Mouse (Mus musculus) CH12.LX (cell line): ENCODE results near the gene Mmab. TPM values are rescaled to one million over a fixed set of nuclear protein-coding genes. Genes with fewer than 3 reads are reported as not detected.

ENCODE experiments used
- DNase-seq: peaks from one replicate; pipeline ENCODE4 v3.0.0-alpha.2; 2013; ENCODE audit errors: extremely low read depth
- H3K27ac ChIP-seq: 2 replicates; pipeline ENCODE4 v1.5.1; 2012; ENCODE audit warnings: low read depth, mild to moderate bottlenecking, control low read depth, moderate library complexity; ENCODE audit not compliant: insufficient read depth
- H3K27me3 ChIP-seq: replicated peaks from 2 replicates; pipeline ENCODE3; 2012; ENCODE audit warnings: inconsistent platforms
- H3K36me3 ChIP-seq, 2 experiments: replicated peaks in 1 of 2; 2 replicates each; pipeline versions ENCODE3 to v1.6.1; 2012; ENCODE audit warnings: inconsistent platforms in 1 of 2, low read length in 1 of 2, mild to moderate bottlenecking in 1 of 2, mixed read lengths in 1 of 2, moderate library complexity in 1 of 2; ENCODE audit not compliant: control insufficient read depth in 1 of 2, insufficient read depth in 1 of 2
- H3K4me1 ChIP-seq, 2 experiments: 2 replicates each; pipeline ENCODE4 v1.6.1; 2012; ENCODE audit warnings: inconsistent platforms in 1 of 2, moderate library complexity in 1 of 2; ENCODE audit not compliant: insufficient read depth in 2 of 2, control insufficient read depth in 1 of 2
- H3K4me2 ChIP-seq: 2 replicates; pipeline ENCODE4 v1.6.1; 2012; ENCODE audit warnings: low read depth, mild to moderate bottlenecking, control low read depth; ENCODE audit not compliant: poor library complexity, insufficient read depth, severe bottlenecking
- H3K4me3 ChIP-seq, 3 experiments: fragments of 150-350 bp in 1 of 3; sonication (generic) in 1 of 3; replicated peaks in 1 of 3; 2 replicates each; pipeline versions ENCODE3 to v1.5.1; 2011 to 2012; ENCODE audit warnings: low read depth in 2 of 3, low read length in 2 of 3, mild to moderate bottlenecking in 2 of 3, moderate library complexity in 2 of 3, control low read depth in 1 of 3, improper control_type of control experiment in 1 of 3, inconsistent platforms in 1 of 3, mixed read lengths in 1 of 3; ENCODE audit not compliant: poor library complexity in 1 of 3
- H3K79me2 ChIP-seq: replicated peaks from 2 replicates; pipeline ENCODE4 v1.6.1; 2012; ENCODE audit warnings: mild to moderate bottlenecking, moderate library complexity; ENCODE audit not compliant: control insufficient read depth, poor library complexity, insufficient read depth, severe bottlenecking; ENCODE audit errors: extremely low read depth
- H3K9ac ChIP-seq: 2 replicates; pipeline ENCODE4 v1.6.1; 2012; ENCODE audit warnings: low read depth, mild to moderate bottlenecking, control low read depth, moderate library complexity; ENCODE audit not compliant: insufficient read depth
- H3K9me3 ChIP-seq: replicated peaks from 2 replicates; pipeline ENCODE3; 2012; ENCODE audit warnings: low read length, inconsistent platforms, mixed read lengths
- CHD2 ChIP-seq: IDR thresholded peaks from 2 replicates; pipeline ENCODE4 v1.6.1; 2011; ENCODE audit warnings: low read length, improper control_type of control experiment
- GABPA ChIP-seq: IDR thresholded peaks from 2 replicates; pipeline ENCODE4 v1.6.1; 2012; ENCODE audit warnings: low read depth, low read length, improper control_type of control experiment, inconsistent platforms; ENCODE audit not compliant: insufficient replicate concordance
- IRF4 ChIP-seq: IDR thresholded peaks from 2 replicates; pipeline ENCODE4 v1.6.1; 2014; ENCODE audit warnings: low read depth, mild to moderate bottlenecking, inconsistent platforms, low read length, improper control_type of control experiment
- JUND ChIP-seq: conservative IDR thresholded peaks from 2 replicates; pipeline ENCODE4 v1.6.1; 2011; ENCODE audit warnings: low read depth, low read length, improper control_type of control experiment
- MAFK ChIP-seq: IDR thresholded peaks from 2 replicates; pipeline ENCODE4 v1.6.1; 2011; ENCODE audit warnings: low read length, improper control_type of control experiment; ENCODE audit not compliant: insufficient replicate concordance
- MAZ ChIP-seq: IDR thresholded peaks from 2 replicates; pipeline ENCODE4 v1.6.1; 2012; ENCODE audit warnings: low read depth, mild to moderate bottlenecking, inconsistent platforms, low read length, improper control_type of control experiment, moderate library complexity
- MXI1 ChIP-seq: IDR thresholded peaks from 2 replicates; pipeline ENCODE4 v1.6.1; 2011; ENCODE audit warnings: mild to moderate bottlenecking, low read depth, low read length, improper control_type of control experiment
- MYC ChIP-seq: IDR thresholded peaks from 2 replicates; pipeline ENCODE4 v1.6.1; 2011; ENCODE audit warnings: low read depth, mild to moderate bottlenecking, improper control_type of control experiment, low read length
- PAX5 ChIP-seq: IDR thresholded peaks from 2 replicates; pipeline ENCODE4 v1.6.1; 2012; ENCODE audit warnings: low read length, inconsistent platforms, mixed read lengths
- RCOR1 ChIP-seq: conservative IDR thresholded peaks from 2 replicates; pipeline ENCODE4 v1.6.1; 2012; ENCODE audit warnings: low read depth, mild to moderate bottlenecking, inconsistent platforms, low read length, improper control_type of control experiment
- TCF12 ChIP-seq: IDR thresholded peaks from 2 replicates; pipeline ENCODE4 v1.6.1; 2014; ENCODE audit warnings: low read depth, mild to moderate bottlenecking, inconsistent platforms, low read length, improper control_type of control experiment
- ZKSCAN1 ChIP-seq: IDR thresholded peaks from 2 replicates; pipeline ENCODE4 v1.6.1; 2012; ENCODE audit warnings: low read depth, inconsistent platforms, low read length, improper control_type of control experiment, borderline replicate concordance
- ZMIZ1 ChIP-seq: IDR thresholded peaks from 2 replicates; pipeline ENCODE4 v1.6.1; 2012; ENCODE audit warnings: low read depth, mild to moderate bottlenecking, inconsistent platforms, low read length, improper control_type of control experiment
- ZNF384 ChIP-seq: IDR thresholded peaks from 2 replicates; pipeline ENCODE4 v1.6.1; 2012; ENCODE audit warnings: low read depth, low read length, improper control_type of control experiment, inconsistent platforms
- dilution Hi-C: fragments of 300-500 bp; cut with MboI; formaldehyde crosslinking; loops from 2 replicates; pipeline ENCODE4 v1.14.3; 2020; ENCODE audit warnings: low sequenced_read_pairs; ENCODE audit not compliant: extremely low pct_unique_long_range_greater_than_20kb, extremely low pct_ligation_motif_present
- in situ Hi-C: fragments of 300-500 bp; cut with MboI; formaldehyde crosslinking; loops from 3 replicates; pipeline ENCODE4 v1.14.3; 2019; ENCODE audit warnings: low sequenced_read_pairs, low pct_ligation_motif_present, low pct_unique_long_range_greater_than_20kb, mixed read lengths
- polyA plus RNA-seq: library from polyadenylated mRNA; unstranded; fragments of >175 nt; gene quantifications from 2 replicates; pipeline ENCODE4 v1.2.1, GENCODE M21; 2012; ENCODE audit warnings: low read depth; ENCODE audit not compliant: insufficient read length
- total RNA-seq, 2 experiments: library from RNA; depleted of rRNA; stranded (reverse); fragments of 300-350 nt in 1 of 2; fragments of >200 nt in 1 of 2; gene quantifications; 2 replicates each; pipeline ENCODE4 v1.2.3; 2012 to 2014

Mmab gene
- total and polyA plus RNA-seq, 3 experiments = 9.3 to 14.4 (median 10.9) TPM

DNA sequence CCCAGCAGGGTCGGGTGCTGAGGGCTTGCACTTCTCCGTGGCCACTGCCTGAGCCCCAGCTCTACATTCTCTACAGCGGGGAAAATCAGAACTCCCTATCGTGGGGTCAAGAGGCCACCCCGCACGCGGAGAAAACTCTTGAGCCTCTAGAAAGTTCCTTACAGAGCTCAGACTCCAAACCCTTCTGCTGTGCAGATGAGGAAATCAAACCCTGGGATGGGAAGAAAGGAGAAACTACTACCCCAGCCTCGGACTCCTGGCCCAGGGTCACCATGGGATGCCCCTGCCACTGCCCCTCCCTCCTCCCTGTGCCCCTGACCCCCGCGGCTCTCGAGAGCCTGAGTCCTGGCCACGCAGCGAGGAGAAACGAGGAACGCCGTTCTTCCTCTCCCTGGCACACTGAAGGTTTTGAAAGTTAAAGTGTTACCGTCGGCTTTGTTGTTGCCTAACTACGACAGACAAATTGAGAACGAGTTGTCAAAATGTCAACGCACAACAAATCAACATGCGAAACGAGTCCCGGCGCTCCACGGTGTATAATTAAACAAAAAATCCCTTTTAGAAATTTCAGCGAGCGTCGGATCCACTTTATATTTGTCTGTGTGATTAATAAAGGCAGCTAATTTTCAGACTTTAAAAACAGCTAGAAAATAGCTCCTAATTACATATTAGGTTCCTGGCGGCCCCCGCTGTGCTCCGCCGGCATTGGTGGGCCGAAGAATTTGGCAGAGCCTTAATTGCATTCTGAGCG, 31.1 kb upstream of the Mmab start:
- Histone ChIP-seq H3K27ac (no peak overlapping the region), H3K4me1 (peaks cover 0 to 11% of the 10 kb centered on the region in 2 experiments; a peak in 2 of 4 replicates), H3K27me3 (peaks cover 77% of the 10 kb centered on the region), H3K4me2 (no peak overlapping the region), H3K4me3 (no peak overlapping the region)
- dilution Hi-C loops = no loop called here
- no peak for DNase-seq
- in situ Hi-C loops = no loop called here
- TF ChIP-seq ZKSCAN1 = no peak
- TF ChIP-seq, all 38 proteins: peak for 0
- Histone ChIP-seq H3K9ac (no peak overlapping the region), H3K9me3 (peaks cover 6% of the 10 kb centered on the region), H3K79me2 (no peaks in the 10 kb centered on the region), H3K36me3 (no peaks in the 10 kb centered on the region)

DNA sequence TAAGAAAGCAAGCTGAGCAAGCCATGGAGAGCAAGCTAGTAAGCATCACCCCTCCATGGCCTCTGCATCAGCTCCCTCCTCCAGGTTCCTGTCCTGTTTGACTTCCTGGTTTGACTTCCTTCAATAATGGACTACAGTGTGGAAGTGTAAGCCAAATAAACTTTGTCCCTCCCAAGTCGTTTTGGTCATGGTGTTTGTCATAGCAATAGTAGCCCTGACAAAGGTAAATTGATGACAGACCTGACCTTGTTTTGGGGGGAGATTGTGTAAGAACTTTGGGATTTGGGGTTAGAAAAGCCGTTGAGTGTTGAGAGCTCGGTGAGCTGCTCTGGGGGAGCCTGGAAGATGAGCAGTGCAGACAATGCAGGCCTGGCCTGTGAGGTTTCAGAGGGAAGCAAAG, 26.5 kb upstream of the Mmab start:
- in situ Hi-C loops = no loop called here
- Histone ChIP-seq H3K79me2 (no peaks in the 10 kb centered on the region), H3K4me2 (no peak overlapping the region), H3K36me3 (no peaks in the 10 kb centered on the region), H3K9me3 (peaks cover 6% of the 10 kb centered on the region), H3K4me3 (no peak overlapping the region), H3K4me1 (peaks cover 0 to 7% of the 10 kb centered on the region in 2 experiments; a peak in 2 of 4 replicates), H3K27ac (no peak overlapping the region), H3K27me3 (peaks cover 69% of the 10 kb centered on the region), H3K9ac (no peak overlapping the region)
- no peak for DNase-seq
- dilution Hi-C loops = no loop called here
- TF ChIP-seq JUND (no peak), MAZ (no peak), IRF4 (no peak), ZKSCAN1 (no peak), CHD2 (no peak), ZMIZ1 (no peak), PAX5 (no peak), ZNF384 (no peak), TCF12 (no peak), RCOR1 (no peak), MYC (no peak), MAFK (no peak), GABPA (no peak), MXI1 (no peak)
